Mouse (Mus musculus) MN1 (cell line): ENCODE results near the gene Cfap157.

Source experiments
- DNase-seq: peaks from one replicate; pipeline ENCODE4 v3.0.0-alpha.2; 2016; ENCODE audit warnings: low spot score

The Cfap157 gene

GRCm38 (mm10) chr2:32784048-32784681, at the start of gene Cfap157:
TSS of gene Cfap157 (minus strand) at chr2:32784428.
- DNase-seq: peak; percentile 39

- no peak for DNase-seq
Observed at GRCm38 (mm10) chr2:32828979-32829676, 44.9 kb upstream of the Cfap157 start.

GRCm38 (mm10) chr2:32825796-32826195, 41.6 kb upstream of the Cfap157 start:
- no peak for DNase-seq

GRCm38 (mm10) chr2:32824778-32825177, 40.5 kb upstream of the Cfap157 start:
- no peak for DNase-seq

GRCm38 (mm10) chr2:32824181-32824580, 40.0 kb upstream of the Cfap157 start:
- DNase-seq: peak; percentile 18

GRCm38 (mm10) chr2:32823579-32824154, 39.4 kb upstream of the Cfap157 start:
- DNase-seq: no peak

GRCm38 (mm10) chr2:32823153-32823552, 38.9 kb upstream of the Cfap157 start:
- DNase-seq: no peak

- no peak for DNase-seq
Observed at GRCm38 (mm10) chr2:32822643-32823042, 38.4 kb upstream of the Cfap157 start.

- peak; percentile 49 for DNase-seq
Observed at GRCm38 (mm10) chr2:32821041-32821802, 37.0 kb upstream of the Cfap157 start.

- DNase-seq: no peak
Observed at GRCm38 (mm10) chr2:32818208-32818607, 34.0 kb upstream of the Cfap157 start.

GRCm38 (mm10) chr2:32817589-32817988, 33.4 kb upstream of the Cfap157 start:
- no peak for DNase-seq

- no peak for DNase-seq
Observed at GRCm38 (mm10) chr2:32816946-32817581, 32.8 kb upstream of the Cfap157 start.

GRCm38 (mm10) chr2:32816497-32816896, 32.3 kb upstream of the Cfap157 start:
- DNase-seq: no peak

- DNase-seq: no peak
Observed at GRCm38 (mm10) chr2:32811959-32812358, 27.7 kb upstream of the Cfap157 start.

GRCm38 (mm10) chr2:32808816-32809566, 24.8 kb upstream of the Cfap157 start:
- DNase-seq: no peak

- no peak for DNase-seq
Observed at GRCm38 (mm10) chr2:32798251-32798962, 14.2 kb upstream of the Cfap157 start.

GRCm38 (mm10) chr2:32795748-32796418, 11.7 kb upstream of the Cfap157 start:
- no peak for DNase-seq

GRCm38 (mm10) chr2:32791297-32791696, 7.1 kb upstream of the Cfap157 start:
- DNase-seq: no peak

GRCm38 (mm10) chr2:32788581-32788980, 4.4 kb upstream of the Cfap157 start:
- no peak for DNase-seq

GRCm38 (mm10) chr2:32787176-32787575, 2.9 kb upstream of the Cfap157 start:
- peak; percentile 23 for DNase-seq
